Mouse (Mus musculus) c-Kit-negative CD71-positive TER-119-positive erythroid progenitor cells, embryonic 14.5 days (primary cell): ENCODE results near the gene Rb1.

ENCODE experiments used
- DNase-seq: peaks from one replicate; pipeline ENCODE4 v3.0.0-alpha.2; 2013; ENCODE audit warnings: low read depth, low spot score

The Rb1 gene

GRCm38 (mm10) chr14:73325456-73326381, at the start of gene Rb1:
TSS of gene Rb1 (minus strand) at chr14:73325822.
- peak; percentile 76 for DNase-seq

GRCm38 (mm10) chr14:73374315-73374890, 48.8 kb upstream of the Rb1 start:
- DNase-seq = no peak

GRCm38 (mm10) chr14:73373606-73374005, 48.0 kb upstream of the Rb1 start:
- DNase-seq = no peak

GRCm38 (mm10) chr14:73372990-73373389, 47.4 kb upstream of the Rb1 start:
- no peak for DNase-seq

- DNase-seq = no peak
Measured at GRCm38 (mm10) chr14:73371577-73371976, 46.0 kb upstream of the Rb1 start.

GRCm38 (mm10) chr14:73370695-73371372, 45.2 kb upstream of the Rb1 start:
- no peak for DNase-seq

- DNase-seq = no peak
Measured at GRCm38 (mm10) chr14:73370078-73370670, 44.6 kb upstream of the Rb1 start.

GRCm38 (mm10) chr14:73369634-73370033, 44.0 kb upstream of the Rb1 start:
- no peak for DNase-seq

GRCm38 (mm10) chr14:73368966-73369365, 43.3 kb upstream of the Rb1 start:
- no peak for DNase-seq

GRCm38 (mm10) chr14:73368221-73368620, 42.6 kb upstream of the Rb1 start:
- no peak for DNase-seq

GRCm38 (mm10) chr14:73366278-73366677, 40.7 kb upstream of the Rb1 start:
- no peak for DNase-seq

- no peak for DNase-seq
Measured at GRCm38 (mm10) chr14:73363782-73364181, 38.2 kb upstream of the Rb1 start.

- DNase-seq = no peak
Measured at GRCm38 (mm10) chr14:73354700-73355099, 29.1 kb upstream of the Rb1 start.

GRCm38 (mm10) chr14:73351118-73351517, 25.5 kb upstream of the Rb1 start:
- DNase-seq = no peak

GRCm38 (mm10) chr14:73350029-73350428, 24.4 kb upstream of the Rb1 start:
- no peak for DNase-seq

- no peak for DNase-seq
Measured at GRCm38 (mm10) chr14:73349061-73349670, 23.5 kb upstream of the Rb1 start.

GRCm38 (mm10) chr14:73347302-73347701, 21.7 kb upstream of the Rb1 start:
- DNase-seq = no peak

GRCm38 (mm10) chr14:73345614-73346013, 20.0 kb upstream of the Rb1 start:
- DNase-seq = no peak

GRCm38 (mm10) chr14:73340051-73340755, 14.6 kb upstream of the Rb1 start:
- no peak for DNase-seq

- DNase-seq = no peak
Measured at GRCm38 (mm10) chr14:73339615-73340014, 14.0 kb upstream of the Rb1 start.
